Mouse (Mus musculus) left cerebral cortex, postnatal 10 days (tissue): ENCODE results near the gene Ces2h. TPM values are rescaled to one million over a fixed set of nuclear protein-coding genes. Genes with fewer than 3 reads are reported as not detected.

ENCODE experiments used
- DNase-seq, 2 experiments: peaks; one replicate each; pipeline ENCODE4 v3.0.0; 2021 to 2022; ENCODE audit warnings: low spot score in 2 of 2, mixed read lengths in 1 of 2; ENCODE audit errors: extremely low spot score in 1 of 2
- intact Hi-C: fragments of 180-260 bp; cut with DNase I; formaldehyde crosslinking; loops from one replicate; pipeline ENCODE4 v1.15.1; 2025
- total RNA-seq, 2 experiments: library from RNA; stranded (reverse); gene quantifications; 2 replicates each; pipeline ENCODE4 v1.2.3; 2021

Gene Ces2h
- not detected for total RNA-seq

DNA sequence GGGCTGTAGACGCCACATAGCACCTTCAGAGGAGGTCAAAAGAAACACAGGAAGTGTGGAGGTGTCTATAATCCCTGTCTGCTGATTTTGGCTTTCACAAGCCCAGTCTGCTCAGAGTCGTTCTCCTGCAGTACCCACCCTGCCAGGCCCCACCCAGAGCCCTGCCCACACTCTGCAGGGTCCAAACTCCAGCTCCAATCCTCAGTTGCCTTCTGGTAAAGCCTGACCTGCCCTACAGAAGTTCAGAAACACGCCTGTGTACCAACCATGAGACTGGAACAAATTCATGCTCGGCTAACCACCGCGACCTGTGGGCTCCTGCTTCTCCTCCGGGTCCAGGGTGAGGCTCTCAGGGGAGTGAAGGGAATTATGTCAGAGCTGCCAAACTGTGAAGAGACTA, at the start of gene Ces2h:
Gene Ces2h, plus strand, starts transcription at position 268 of the 400 bp plus-strand sequence.
- intact Hi-C loops: no loop called here
- DNase-seq: no peak

DNA sequence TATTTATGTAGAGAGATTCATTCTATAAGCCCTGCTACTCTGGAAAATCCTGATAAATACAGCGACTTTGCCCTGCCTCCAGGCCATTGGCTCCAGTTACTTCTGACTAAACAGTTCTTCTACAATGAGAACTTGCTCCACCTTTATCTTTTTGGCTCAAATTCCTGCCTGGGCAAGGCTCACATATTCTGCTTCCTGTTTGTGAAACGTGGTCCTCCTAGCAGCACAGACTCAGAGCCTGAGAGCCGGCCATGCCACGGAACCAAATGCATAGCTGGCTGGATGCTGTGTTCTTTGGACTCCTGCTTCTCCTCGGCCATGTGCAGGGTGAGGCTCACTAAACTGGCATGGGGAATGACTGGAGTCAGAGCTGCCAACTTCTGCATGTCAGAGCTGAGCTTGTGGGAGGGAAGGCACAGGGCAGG, 39.1 kb upstream of the Ces2h start, which contains the start of gene Ces2g:
Gene Ces2g, plus strand, starts transcription at position 182 of the 425 bp plus-strand sequence.
- intact Hi-C loops: no loop called here
- no peak for DNase-seq

DNA sequence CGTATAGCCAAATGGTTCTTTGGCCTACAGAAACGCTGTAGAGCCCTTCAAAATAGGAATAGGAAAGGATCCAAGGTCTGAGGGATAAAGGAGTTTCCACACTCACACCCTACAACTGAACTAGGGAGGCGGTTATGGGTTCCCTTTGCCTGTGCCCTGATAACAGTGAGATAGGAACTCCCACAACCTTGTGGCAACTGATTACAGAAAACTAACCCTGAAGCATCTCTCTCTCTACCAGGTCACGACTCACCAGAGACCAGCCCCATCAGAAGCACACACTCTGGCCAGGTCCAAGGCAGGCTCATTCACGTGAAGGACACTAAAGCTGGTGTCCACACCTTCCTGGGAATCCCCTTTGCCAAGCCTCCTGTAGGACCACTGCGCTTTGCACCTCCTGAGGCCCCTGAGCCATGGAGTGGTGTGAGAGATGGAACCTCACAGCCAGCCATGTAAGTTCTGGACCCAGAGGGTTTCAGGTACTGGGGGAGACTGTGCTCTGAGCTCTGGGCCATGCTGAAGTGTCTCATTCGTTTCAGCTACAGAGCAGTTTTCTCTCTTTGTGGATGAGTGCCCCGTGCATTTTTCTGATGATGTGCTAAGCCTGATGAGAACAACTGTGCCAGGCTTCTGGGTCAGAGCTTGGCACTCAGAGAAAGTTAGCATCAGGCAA, 38.3 kb upstream of the Ces2h start:
- intact Hi-C loops: no loop called here

DNA sequence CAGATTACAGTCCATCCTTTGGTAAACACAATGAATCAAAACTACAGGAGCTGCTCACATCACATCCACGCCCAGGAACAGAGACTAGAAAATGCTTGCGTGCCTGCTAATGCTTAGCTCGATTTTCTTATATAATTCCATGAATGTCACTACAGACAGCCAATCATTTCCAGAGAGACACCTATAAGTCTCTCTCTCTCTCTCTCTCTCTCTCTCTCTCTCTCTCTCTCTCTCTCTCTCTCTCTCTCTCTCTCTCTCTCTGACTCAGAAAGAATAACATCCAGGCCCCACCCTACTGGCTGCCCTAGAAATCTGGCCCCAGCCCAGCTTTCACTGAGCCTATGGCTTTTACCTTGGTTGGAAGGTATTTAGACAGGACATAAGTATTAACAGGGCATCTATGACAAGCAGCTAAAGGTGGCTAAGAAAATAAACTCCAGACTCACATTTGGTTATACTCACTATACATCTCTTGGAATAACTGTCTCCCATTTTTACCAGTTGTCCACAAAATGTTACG, 37.2 kb upstream of the Ces2h start:
- intact Hi-C loops: no loop called here
- DNase-seq: no peak

More for the DNA sequence above, 38.3 kb upstream of the Ces2h start:
- no peak for DNase-seq

DNA sequence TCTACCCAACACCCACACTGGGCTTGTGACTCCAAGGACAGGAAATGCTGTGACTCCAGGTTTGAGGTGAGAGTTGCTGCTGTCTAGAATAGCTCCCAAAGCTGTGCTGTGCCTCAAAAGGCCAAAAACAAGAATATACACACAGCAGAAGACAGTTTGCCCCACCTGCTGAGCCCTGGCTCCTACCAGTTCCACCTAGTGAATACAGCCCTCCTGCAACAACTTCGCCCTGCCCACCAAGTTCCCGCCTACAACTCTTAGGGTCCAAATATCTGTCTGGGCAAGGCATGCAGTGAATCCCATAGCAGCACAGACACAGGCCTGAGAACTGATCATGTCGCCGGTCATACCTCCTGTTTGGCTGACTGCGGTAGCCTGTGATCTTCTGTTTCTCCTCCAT, 16.5 kb upstream of the Ces2h start:
- no peak for DNase-seq
- intact Hi-C loops: no loop called here

DNA sequence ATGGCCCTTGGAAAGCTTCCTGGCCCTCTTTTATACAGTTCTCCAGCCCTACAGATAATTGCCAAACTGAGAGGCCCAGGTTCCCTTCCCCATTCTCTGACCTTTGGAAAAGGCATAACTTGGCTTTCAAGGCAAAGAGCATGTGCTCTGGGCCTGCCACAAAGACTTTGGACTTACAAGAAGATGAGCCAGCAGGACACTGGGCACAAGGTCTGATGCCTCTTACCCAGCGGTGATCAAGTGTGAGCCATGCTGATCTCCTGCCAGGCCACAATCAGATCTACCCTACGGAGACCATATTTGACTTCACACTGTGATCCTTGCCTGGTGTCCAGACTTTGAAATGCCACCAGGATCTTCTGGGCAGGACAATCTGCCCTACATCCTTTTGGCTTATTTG, 15.7 kb upstream of the Ces2h start:
- intact Hi-C loops: no loop called here
- DNase-seq: no peak

DNA sequence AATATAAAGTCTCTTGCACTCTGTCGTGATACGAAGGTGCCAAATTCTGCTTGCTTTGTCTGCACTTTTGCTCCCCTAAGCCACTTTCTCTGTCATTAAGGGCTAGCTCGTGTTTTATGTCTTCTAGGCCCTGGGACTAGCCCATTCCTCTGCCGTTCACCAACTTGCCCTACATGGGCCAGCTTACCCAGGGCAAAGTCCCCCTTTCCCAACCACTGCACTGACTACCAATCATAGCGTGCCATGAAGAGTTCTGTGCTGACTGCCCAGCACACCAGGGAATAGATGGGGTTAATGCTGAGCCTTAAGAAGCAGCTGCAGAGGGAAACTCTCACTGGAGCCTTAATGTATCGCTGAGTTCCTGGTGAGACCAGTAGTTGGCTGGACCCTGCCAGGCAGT, 2.5 kb upstream of the Ces2h start:
- intact Hi-C loops: no loop called here

DNA sequence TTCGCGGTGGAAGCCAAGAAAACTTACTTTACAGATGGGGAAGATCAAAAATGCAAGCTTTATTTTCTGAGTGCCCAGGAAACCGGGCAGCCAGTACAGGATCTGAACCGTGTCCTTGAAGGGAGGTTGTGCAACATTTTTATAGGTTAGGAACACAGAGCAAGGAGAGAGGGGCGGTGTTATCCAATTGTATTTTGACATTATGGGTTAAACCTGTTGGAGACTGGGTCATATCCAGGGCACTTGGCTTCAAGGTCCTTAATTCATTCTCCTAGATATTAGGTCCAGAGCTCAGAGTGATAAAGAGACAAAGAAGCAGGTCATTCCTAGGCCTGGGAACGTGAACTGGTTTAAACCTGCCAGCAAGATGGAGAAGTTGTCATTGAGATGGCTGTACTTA, 1.5 kb upstream of the Ces2h start:
- no peak for DNase-seq
- intact Hi-C loops: no loop called here

More for the DNA sequence above, 2.5 kb upstream of the Ces2h start:
- no peak for DNase-seq

DNA sequence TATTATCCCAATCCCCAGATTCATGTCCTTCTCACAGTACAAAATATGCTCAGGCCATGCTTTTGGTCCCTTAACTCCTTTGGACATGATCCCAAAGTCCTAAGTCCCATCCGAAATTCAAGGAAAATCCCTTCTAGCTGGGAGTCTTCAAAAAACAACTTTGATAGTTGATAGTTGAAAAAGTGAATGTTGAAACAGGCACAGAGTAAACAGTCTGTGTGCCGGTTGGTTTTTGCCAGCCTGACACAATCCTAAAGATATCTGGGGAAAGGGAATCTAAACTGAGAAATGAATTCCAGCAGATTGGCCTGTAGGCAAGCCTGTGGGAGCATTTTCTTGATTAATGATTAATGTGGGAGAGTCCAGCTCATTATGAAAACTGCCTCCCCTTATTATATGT, 9.3 kb downstream of the Ces2h start:
- intact Hi-C loops: no loop called here
- DNase-seq: no peak

DNA sequence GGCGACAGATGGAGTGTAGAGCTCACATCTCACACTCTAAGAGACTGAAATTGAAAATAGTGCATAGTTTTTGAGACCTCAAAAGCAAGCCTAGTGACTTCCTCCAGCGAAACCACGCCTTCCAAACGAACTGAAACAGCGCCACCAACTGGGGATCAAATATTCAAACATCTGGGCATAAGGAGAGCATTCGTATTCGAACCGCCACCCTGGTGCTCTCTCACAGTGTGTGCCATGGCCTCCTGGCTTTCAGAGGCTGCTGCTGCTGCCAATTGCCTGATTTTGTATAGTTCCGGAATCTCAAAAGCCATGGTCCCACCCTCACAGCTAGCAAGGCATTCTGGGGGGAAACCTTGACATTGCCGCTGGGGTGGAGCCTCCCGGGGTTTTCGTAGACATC, 10.5 kb downstream of the Ces2h start:
- no peak for DNase-seq
- intact Hi-C loops: no loop called here

DNA sequence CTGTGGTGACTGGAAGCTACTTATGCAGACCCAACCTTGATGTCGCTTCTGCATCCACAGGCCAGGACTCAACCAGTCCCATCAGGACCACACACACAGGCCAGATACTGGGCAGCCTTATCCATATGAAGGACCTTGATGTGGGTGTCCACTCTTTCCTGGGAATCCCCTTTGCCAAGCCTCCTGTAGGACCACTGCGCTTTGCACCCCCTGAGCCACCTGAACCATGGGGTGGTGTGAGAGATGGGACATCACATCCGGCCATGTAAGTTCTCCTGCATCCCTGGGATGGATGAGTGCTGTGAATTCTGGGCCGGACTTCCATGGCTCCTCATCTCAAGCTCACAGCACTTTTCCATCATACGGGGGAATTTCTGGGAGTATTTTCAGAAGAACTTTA, 13.7 kb downstream of the Ces2h start:
- intact Hi-C loops: no loop called here
- no peak for DNase-seq

DNA sequence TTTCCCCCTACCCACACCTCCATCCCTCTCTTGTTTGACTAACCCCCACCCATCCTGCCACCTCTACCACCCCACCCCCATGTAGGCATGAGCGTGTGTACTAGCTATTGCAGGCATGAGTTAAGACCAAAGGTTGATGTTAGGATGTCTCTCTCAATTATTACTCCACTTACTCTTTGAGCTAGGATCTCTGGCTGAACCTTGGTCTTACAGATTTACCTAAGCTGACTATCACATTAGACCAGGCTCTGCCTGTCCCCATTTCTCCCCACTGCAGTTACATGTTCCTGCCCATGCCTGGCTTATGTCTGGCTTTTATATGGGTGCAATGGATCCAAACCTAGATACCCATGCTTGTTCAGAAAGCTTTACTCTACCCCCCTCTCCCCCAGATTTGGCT, 21.3 kb downstream of the Ces2h start:
- intact Hi-C loops: no loop called here

DNA sequence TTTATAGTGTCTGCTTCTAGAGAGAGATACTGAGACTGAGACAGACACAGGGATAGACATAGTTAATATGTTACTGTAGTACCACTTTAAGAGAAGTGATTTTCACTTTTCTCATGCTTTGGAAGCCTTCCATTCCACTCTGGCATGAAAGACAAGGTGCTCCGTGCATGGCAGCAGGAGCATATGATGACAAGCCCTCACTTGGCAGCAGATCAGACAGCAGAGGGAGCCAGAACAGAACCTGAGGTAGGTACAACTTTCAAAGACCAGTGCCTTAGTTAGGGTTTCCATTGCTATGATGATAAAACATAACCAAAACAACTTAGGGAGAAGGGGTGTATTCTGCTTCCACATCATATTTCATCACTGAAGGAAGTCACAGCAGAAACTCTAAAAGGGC, 22.4 kb downstream of the Ces2h start:
- no peak for DNase-seq
- intact Hi-C loops: no loop called here

More for the DNA sequence above, 21.3 kb downstream of the Ces2h start:
- DNase-seq: no peak

DNA sequence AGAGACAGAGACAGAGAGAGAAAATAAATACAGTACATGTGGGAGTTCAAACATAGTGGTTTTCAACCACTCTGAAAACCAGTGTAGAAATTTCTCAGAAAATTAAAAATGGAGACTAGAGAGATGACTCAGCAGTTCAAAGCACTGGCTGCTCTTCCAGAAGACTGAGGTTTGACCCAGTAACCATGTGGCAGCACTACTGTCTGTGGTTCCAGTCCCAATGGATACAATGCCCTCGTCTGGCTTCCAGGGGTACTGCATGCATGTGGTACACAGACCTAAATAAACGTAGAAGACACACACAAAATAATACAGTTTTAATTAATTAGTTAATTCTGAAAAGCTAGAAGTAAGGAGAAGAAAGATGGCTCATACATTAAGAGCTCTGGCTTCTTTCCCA, 24.4 kb downstream of the Ces2h start:
- DNase-seq: no peak
- intact Hi-C loops: no loop called here

DNA sequence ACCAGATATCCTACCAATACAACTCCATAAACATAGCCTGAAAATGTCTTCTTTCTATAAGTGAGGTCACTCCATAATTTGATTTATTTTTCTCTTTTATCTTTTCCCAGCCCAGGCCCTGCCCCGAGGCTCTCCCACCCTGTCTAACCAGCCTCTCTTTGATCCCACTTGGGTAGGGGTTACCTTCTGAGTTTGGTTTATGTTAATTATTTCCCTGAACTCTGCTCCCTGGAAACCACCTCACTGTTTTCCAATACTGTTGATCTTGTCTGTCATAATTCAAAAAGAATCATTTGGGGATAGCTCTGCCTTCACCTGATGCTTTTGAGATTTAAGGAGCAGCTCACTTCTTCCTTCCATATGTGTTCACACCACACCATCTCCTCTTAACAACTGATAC, 42.9 kb downstream of the Ces2h start:
- intact Hi-C loops: no loop called here
- DNase-seq: no peak

DNA sequence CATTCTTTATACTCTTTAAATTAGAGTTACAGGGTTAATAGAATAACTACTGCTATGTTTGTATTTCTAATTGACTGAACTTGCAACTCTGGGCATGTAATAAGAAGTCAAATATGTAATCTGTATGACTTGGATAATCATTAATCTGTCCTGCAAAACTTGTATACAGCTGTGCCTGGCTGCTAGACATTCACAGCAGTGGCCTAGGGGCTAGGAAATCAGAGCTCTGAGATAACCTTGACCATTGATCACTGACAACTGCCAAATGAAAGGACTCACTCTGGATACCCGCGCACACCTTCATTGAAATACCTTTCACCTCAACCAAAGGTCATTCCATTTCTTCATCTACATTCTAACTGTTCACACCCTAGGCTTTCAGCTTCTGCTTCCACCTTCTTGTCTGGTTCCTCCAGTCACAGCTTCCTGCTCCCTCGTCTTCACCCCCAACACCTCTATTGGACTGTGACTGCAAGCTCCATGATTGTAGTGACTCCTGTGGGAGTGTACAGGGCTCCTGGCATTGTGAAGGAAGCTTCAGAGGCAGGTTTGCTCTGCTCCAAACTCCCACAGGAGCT, 45.3 kb downstream of the Ces2h start:
- intact Hi-C loops: no loop called here
- DNase-seq: no peak

DNA sequence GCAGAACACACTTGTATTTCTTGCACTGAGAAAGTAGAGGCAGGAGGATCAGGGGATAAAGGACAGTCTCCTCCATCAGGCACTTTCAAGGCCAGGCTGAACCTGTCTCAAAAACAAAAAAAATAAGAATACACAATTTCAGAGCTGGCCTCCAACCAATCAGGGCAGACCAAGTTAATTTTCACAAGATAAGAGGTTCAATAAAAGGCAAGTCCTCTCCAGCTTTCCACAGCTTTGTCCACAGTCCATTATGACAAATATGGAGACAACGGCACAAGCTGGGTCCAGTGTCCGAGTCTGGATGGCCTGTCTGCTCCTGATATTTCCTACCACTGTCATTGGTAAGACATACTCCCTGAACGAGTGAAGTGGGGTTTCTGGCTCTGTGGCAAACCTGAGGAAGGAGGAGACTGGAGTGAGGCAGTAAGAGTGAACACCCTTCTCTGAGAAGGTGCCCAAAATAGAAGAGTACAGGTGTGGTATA, 47.8 kb downstream of the Ces2h start, which contains the start of gene Ces3a:
Gene Ces3a, plus strand, starts transcription at position 231 of the 484 bp plus-strand sequence.
- intact Hi-C loops: no loop called here
- no peak for DNase-seq

DNA sequence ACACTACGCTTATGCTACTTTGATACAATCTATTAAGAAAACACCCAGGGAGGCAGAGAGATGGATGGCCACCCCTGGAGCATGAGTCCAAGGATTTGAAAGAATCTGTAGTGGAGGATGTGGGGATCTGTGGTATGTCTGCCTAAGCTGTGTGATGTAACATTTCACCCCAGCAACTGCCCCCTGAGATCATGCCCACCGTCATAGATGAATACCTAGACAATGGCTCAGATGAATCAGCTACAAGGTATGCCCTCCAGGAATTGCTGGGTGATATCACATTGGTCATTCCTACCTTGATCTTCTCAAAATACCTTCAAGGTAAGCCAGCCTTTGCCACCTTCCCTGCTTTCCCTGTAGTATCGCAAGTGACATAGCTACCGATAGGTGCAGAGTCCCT, 55.6 kb downstream of the Ces2h start:
- intact Hi-C loops: no loop called here
- no peak for DNase-seq

DNA sequence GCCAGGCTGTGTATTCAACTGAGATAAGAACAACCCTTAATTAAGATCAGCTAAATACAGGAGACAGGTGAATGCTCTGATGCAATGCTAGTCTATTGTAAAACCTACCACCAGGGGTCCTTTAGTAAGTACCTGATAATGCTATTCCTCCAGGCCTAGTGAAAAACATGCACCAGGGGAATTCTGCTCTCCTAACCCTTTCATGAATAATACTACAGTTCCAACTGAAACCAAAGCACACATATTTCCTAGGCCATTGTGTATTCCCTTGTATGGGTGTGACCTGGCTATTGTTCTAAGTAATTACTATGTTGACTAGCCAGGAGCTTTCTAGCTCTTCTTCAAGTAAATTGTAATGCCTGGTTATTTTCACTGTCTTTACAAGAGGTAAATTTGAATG, 59.4 kb downstream of the Ces2h start:
- intact Hi-C loops: no loop called here
- DNase-seq: no peak

DNA sequence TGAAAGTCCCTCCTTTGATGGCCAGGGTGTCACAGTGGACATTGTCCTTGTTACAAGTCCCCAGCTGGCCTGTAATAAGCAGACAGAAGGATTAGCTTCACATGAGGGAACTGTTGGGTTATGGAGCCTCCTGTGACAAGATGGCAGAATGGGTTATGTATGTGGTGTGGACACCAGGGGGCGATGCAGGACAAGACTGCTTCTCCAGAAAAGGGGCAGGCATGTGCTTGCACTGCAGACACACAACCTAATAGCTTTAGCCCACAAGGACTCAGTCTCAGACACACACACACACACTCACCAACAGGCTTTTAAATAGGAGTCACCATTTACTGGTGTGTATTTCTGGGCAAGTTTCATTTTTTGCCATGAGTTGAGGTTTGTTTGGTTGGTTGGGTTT, 66.1 kb downstream of the Ces2h start:
- peak in 1 of 2 experiments; percentile 26 for DNase-seq
- intact Hi-C loops: no loop called here
